Mouse (Mus musculus) layer of hippocampus, adult 9-10 months (tissue): ENCODE measurements at regions not wholly inside any gene's neighbourhood (a gene's known extent, or its start where the extent isn't known, plus 50 kb on each side); places are given as distances from the start of the nearest gene placed in this dataset.

Source experiments
- DNase-seq: peaks from one replicate; pipeline ENCODE4 v3.0.0; 2022; ENCODE audit warnings: low spot score

GRCm38 (mm10) chr3:17667016-17667415, 281.2 kb upstream of the Cypt12 start:
- no peak for DNase-seq

- no peak for DNase-seq
Measured at GRCm38 (mm10) chr3:17668839-17669238, 279.4 kb upstream of the Cypt12 start.
